Mouse (Mus musculus) CH12.LX (cell line): Measurements from ENCODE around the gene Gimap7.

Source experiments
- CTCF ChIP-seq, 2 experiments: IDR thresholded peaks in 1 of 2; conservative IDR thresholded peaks in 1 of 2; 2 replicates each; pipeline ENCODE4 v1.5.1; 2011 to 2012; ENCODE audit warnings: low read depth in 2 of 2, low read length in 2 of 2, improper control_type of control experiment in 1 of 2, inconsistent platforms in 1 of 2, mild to moderate bottlenecking in 1 of 2, moderate library complexity in 1 of 2
- EP300 ChIP-seq: IDR thresholded peaks from 2 replicates; pipeline ENCODE4 v1.6.1; 2011; ENCODE audit warnings: low read length, improper control_type of control experiment

DNA sequence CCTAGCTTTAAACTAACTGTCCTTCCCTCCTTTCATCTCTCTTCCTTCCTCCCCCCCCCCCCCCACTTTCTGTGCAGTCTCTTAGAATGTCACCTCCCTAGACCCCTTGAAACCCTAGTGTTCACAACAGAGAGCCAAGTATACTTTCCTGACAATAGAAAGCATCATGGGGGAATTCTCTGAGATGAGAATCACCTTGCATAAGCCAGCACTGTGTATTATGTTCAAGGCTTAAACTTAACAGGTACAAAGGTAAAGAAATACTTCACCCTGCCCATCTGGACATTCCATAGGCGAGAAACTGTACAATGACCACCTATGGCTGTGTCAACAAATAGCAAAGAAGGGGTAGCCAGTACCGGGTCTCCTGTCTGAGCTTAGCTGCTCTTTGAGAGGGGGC is 27.1 kb downstream of the Gimap7 start:
- no peak for TF ChIP-seq CTCF (conservative IDR thresholded peaks at IDR 0.05 in 1 of 2, IDR thresholded peaks at IDR 0.05 in 1 of 2; ENCODE audit: low read depth in 2 of 2, low read length in 2 of 2)
- TF ChIP-seq EP300, result no peak
